Mouse (Mus musculus) activated CD4-positive, CD25-positive, alpha-beta regulatory T cell, adult 9 weeks (primary cell): ENCODE results near the gene Slc6a2. TPM values are rescaled to one million over a fixed set of nuclear protein-coding genes. Genes with fewer than 3 reads are reported as not detected.

ENCODE experiments used
- polyA plus RNA-seq: library from polyadenylated mRNA; unstranded; fragments of 100-300 nt; shearing (Covaris generic); gene quantifications from one replicate; pipeline ENCODE4 v1.2.1, GENCODE M21; 2017

Gene Slc6a2
- not detected for polyA plus RNA-seq

GRCm38 (mm10) chr8:92959779-92960178 is at the start of gene Slc6a2:
Gene Slc6a2 (plus strand): TSS chr8:92960079.

GRCm38 (mm10) chr8:93048092-93048491 is 88.2 kb downstream of the Slc6a2 start, which contains the start of gene Ces1a:
Gene Ces1a (minus strand): TSS chr8:93048192.

Other genes starting within 250 kb of the Slc6a2 start
- not detected for gene Mmp2, start 132.8 kb upstream of the Slc6a2 start, polyA plus RNA-seq
- 0.78 TPM for gene Lpcat2, start 104.7 kb upstream of the Slc6a2 start, polyA plus RNA-seq
- gene Capns2, start 58.7 kb upstream of the Slc6a2 start, polyA plus RNA-seq: not detected
- gene Ces1a, start 88.1 kb downstream of the Slc6a2 start, polyA plus RNA-seq: not detected
- not detected for gene Ces1b, start 119.9 kb downstream of the Slc6a2 start, polyA plus RNA-seq
- gene Ces1c, start 171.2 kb downstream of the Slc6a2 start, polyA plus RNA-seq: not detected
- gene Ces1d, start 237.8 kb downstream of the Slc6a2 start, polyA plus RNA-seq: not detected